Mouse (Mus musculus): ENCODE measurements around the gene Gm10722. TPM values are rescaled to one million over a fixed set of nuclear protein-coding genes. Genes with fewer than 3 reads are reported as not detected.

Gene Gm10722
- not detected in 2 replicates for polyA plus RNA-seq (2015; fragmentation: Nextera tagmentation; extraction: Ambion mirVana)

DNA sequence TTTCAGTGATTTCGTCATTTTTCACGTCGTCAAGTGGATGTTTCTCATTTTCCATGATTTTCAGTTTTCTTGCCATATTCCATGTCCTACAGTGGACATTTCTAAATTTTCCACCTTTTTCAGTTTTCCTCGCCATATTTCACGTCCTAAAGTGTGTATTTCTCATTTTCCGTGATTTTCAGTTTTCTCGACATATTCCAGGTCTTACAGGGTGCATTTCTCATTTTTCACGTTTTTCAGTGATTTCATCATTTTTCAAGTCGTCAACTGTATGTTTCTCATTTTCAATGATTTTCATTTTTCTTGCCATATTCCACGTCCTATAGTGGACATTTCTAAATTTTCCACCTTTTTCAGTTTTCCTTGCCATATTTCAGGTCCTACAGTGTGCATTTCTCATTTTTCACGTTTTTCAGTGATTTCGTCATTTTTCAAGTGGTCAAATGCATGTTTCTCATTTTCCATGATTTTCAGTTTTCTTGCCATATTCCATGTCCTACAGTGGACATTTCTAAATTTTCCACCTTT is at the start of gene Gm10722:
Gene Gm10722 (plus strand): TSS at position 478 of the 528 bp plus-strand sequence.

DNA sequence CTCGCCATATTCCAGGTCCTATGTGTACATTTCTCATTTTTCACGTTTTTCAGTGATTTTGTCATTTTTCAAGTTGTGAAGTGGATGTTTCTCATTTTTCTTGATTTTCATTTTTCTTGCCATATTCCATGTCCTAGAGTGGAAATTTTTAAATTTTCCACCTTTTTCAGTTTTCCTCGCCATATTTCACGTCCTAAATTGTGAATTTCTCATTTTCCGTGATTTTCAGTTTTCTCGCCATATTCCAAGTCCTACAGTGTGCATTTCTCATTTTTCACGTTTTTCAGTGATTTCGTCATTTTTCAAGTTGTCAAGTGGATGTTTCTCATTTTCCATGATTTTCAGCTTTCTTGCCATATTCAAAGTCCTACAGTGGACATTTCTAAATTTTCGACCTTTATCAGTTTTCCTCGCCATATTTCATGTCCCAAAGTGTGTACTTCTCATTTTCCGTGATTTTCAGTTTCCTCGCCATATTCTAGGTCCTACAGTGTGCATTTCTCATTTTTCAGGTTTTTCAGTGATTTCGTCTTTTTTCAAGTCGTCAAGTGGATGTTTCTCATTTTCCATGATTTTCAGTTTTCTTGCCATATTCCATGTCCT is 2.2 kb downstream of the Gm10722 start, which contains the start of gene Gm11168:
Gene Gm11168 (plus strand): TSS at position 553 of the 603 bp plus-strand sequence.

GRCm38 (mm10) chr9:3012733-3013279 is 12.1 kb downstream of the Gm10722 start, which contains the start of gene Gm10721:
TSS of gene Gm10721 (plus strand) at chr9:3013140.

DNA sequence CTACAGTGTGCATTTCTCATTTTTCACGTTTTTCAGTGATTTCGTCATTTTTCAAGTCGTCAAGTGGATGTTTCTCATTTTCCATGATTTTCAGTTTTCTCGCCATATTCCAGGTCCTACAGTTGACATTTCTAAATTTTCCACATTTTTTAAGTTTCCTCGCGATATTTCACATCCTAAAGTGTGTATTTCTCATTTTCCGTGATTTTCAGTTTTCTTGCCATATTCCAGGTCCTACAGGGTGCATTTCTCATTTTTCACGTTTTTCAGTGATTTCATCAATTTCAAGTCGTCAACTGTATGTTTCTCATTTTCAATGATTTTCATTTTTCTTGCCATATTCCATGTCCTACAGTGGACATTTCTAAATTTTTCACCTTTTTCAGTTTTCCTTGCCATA is 14.6 kb downstream of the Gm10722 start, which contains the start of gene Gm10720:
Gene Gm10720 (plus strand): TSS at position 301 of the 400 bp plus-strand sequence.

GRCm38 (mm10) chr9:3017108-3017507 is 16.4 kb downstream of the Gm10722 start, which contains the start of gene Gm10719:
TSS of gene Gm10719 (plus strand) at chr9:3017408.

DNA sequence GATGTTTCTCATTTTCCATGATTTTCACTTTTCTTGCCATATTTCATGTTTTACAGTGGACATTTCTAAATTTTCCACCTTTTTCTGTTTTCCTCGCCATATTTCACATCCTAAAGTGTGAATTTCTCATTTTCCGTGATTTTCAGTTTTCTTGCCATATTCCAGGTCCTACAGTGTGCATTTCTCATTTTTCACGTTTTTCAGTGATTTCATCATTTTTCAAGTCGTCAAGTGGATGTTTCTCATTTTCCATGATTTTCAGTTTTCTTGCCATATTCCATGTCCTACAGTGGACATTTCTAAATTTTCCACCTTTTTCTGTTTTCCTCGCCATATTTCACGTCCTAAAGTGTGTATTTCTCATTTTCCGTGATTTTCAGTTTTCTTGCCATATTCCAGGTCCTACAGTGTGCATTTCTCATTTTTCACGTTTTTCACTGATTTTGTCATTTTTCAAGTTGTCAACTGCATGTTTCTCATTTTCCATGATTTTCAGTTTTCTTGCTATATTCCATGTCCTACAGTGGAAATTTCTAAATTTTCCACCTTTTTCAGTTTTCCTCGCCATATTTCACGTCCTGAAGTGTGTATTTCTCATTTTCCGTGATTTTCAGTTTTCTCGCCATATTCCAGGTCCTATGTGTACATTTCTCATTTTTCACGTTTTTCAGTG is 22.7 kb downstream of the Gm10722 start, which contains the start of gene Gm10718:
Gene Gm10718 (plus strand): TSS at position 236 of the 673 bp plus-strand sequence.

DNA sequence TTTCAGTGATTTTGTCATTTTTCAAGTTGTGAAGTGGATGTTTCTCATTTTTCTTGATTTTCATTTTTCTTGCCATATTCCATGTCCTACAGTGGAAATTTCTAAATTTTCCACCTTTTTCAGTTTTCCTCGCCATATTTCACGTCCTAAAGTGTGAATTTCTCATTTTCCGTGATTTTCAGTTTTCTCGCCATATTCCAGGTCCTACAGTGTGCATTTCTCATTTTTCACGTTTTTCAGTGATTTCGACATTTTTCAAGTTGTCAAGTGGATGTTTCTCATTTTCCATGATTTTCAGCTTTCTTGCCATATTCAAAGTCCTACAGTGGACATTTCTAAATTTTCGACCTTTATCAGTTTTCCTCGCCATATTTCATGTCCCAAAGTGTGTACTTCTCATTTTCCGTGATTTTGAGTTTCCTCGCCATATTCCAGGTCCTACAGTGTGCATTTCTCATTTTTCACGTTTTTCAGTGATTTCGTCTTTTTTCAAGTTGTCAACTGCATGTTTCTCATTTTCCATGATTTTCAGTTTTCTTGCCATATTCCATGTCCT is 24.3 kb downstream of the Gm10722 start, which contains the start of gene Gm10717:
Gene Gm10717 (plus strand): TSS at position 506 of the 556 bp plus-strand sequence.

GRCm38 (mm10) chr9:3034299-3034698 is 33.6 kb downstream of the Gm10722 start, which contains the start of gene Gm17535:
TSS of gene Gm17535 (plus strand) at chr9:3034599.

GRCm38 (mm10) chr9:3036577-3036976 is 35.9 kb downstream of the Gm10722 start, which contains the start of gene Gm10715:
TSS of gene Gm10715 (plus strand) at chr9:3036877.

Small RNA genes within 50 kb of the gene (microRNA-seq; reads per million reads assigned to microRNA genes)
- not detected for gene Mir101c

Other genes with a start within 250 kb of the Gm10722 start
- 0.25 TPM in 1 of 2 replicates, not detected in the other for gene Gm11168, start 2.4 kb downstream of the Gm10722 start, polyA plus RNA-seq (2015; fragmentation: Nextera tagmentation; extraction: Ambion mirVana)
- gene Gm10721, start 12.2 kb downstream of the Gm10722 start, polyA plus RNA-seq (2015; fragmentation: Nextera tagmentation; extraction: Ambion mirVana) = 0.20 TPM in 1 of 2 replicates, not detected in the other
- not detected in 2 replicates for gene Gm10720, start 14.7 kb downstream of the Gm10722 start, polyA plus RNA-seq (2015; fragmentation: Nextera tagmentation; extraction: Ambion mirVana)
- 0.20 TPM in 1 of 2 replicates, not detected in the other for gene Gm10719, start 16.5 kb downstream of the Gm10722 start, polyA plus RNA-seq (2015; fragmentation: Nextera tagmentation; extraction: Ambion mirVana)
- 0.39 and 0.97 TPM in 2 replicates for gene Gm10718, start 22.6 kb downstream of the Gm10722 start, polyA plus RNA-seq (2015; fragmentation: Nextera tagmentation; extraction: Ambion mirVana)
- gene Gm10717, start 24.5 kb downstream of the Gm10722 start, polyA plus RNA-seq (2015; fragmentation: Nextera tagmentation; extraction: Ambion mirVana) = 0.43 and 1.1 TPM in 2 replicates
- gene Gm17535, start 33.7 kb downstream of the Gm10722 start, polyA plus RNA-seq (2015; fragmentation: Nextera tagmentation; extraction: Ambion mirVana) = not detected in 2 replicates
- gene Gm10715, start 36.0 kb downstream of the Gm10722 start, polyA plus RNA-seq (2015; fragmentation: Nextera tagmentation; extraction: Ambion mirVana) = not detected in 2 replicates

Measured in urinary bladder, postnatal 0 days (tissue).